Mouse (Mus musculus) embryonic facial prominence, embryonic 11.5 days (tissue): ENCODE data around the gene Tstd2. TPM values are rescaled to one million over a fixed set of nuclear protein-coding genes. Genes with fewer than 3 reads are reported as not detected.

Experiments used
- ATAC-seq: fragments of 200-750 bp; cut with Nextera tagmentation; replicated peaks from 2 replicates; pipeline ENCODE4 v1.8.0; 2017; ENCODE audit warnings: low read depth; ENCODE audit not compliant: insufficient number of reproducible peaks, low FRiP score, low TSS enrichment
- DNase-seq: peaks from one replicate; pipeline ENCODE4 v3.0.0-alpha.2; 2015; ENCODE audit warnings: low spot score
- H3K27ac ChIP-seq: fragments of 300-500 bp; sonication (generic); replicated peaks from 2 replicates; pipeline ENCODE4 v1.5.1; 2014; ENCODE audit warnings: mild to moderate bottlenecking, low read depth, low read length, control low read depth
- H3K27me3 ChIP-seq: fragments of 300-500 bp; sonication (generic); 2 replicates; pipeline ENCODE4 v1.6.1; 2014; ENCODE audit warnings: mild to moderate bottlenecking, low read length, moderate library complexity, mixed read lengths; ENCODE audit not compliant: control insufficient read depth, insufficient read depth
- H3K36me3 ChIP-seq: fragments of 300-500 bp; sonication (generic); replicated peaks from 2 replicates; pipeline ENCODE4 v1.6.1; 2014; ENCODE audit warnings: low read depth, mild to moderate bottlenecking, low read length, moderate library complexity, mixed read lengths; ENCODE audit not compliant: control insufficient read depth, insufficient read depth
- H3K4me1 ChIP-seq: fragments of 300-500 bp; sonication (generic); 2 replicates; pipeline ENCODE4 v1.6.1; 2014; ENCODE audit warnings: low read length, mixed read lengths; ENCODE audit not compliant: control insufficient read depth, insufficient read depth
- H3K4me2 ChIP-seq: fragments of 300-500 bp; sonication (generic); 2 replicates; pipeline ENCODE4 v1.6.1; 2014; ENCODE audit warnings: low read depth, mild to moderate bottlenecking, control low read depth, low read length, moderate library complexity
- H3K4me3 ChIP-seq: fragments of 300-500 bp; sonication (generic); 2 replicates; pipeline ENCODE4 v1.5.1; 2014; ENCODE audit warnings: low read depth, low read length, control low read depth
- H3K9ac ChIP-seq: fragments of 300-500 bp; sonication (generic); replicated peaks from 2 replicates; pipeline ENCODE4 v1.6.1; 2014; ENCODE audit warnings: mild to moderate bottlenecking, control low read depth, low read length
- H3K9me3 ChIP-seq: fragments of 300-500 bp; sonication (generic); replicated peaks from 2 replicates; pipeline ENCODE4 v1.6.1; 2016; ENCODE audit warnings: mild to moderate bottlenecking, low read length, inconsistent platforms, mixed read lengths; ENCODE audit not compliant: control insufficient read depth
- WGBS: fragments of 180-500 bp; shearing (Covaris S2); extraction: QIAGEN DNeasy Blood & Tissue Kit; methylation state at CpG from one replicate; pipeline ENCODE4 v1.1.7; 2014; 5-methylcytosine and 5-hydroxymethylcytosine counted together
- polyA plus RNA-seq: library from polyadenylated mRNA; unstranded; fragments of >200 nt; fragmentation: Nextera tagmentation; extraction: Ambion mirVana; gene quantifications from 2 replicates; pipeline ENCODE4 v1.2.1, GENCODE M21; 2014

Tstd2 gene
- polyA plus RNA-seq, 1 experiment from 2014 or later: 36.6 TPM

DNA sequence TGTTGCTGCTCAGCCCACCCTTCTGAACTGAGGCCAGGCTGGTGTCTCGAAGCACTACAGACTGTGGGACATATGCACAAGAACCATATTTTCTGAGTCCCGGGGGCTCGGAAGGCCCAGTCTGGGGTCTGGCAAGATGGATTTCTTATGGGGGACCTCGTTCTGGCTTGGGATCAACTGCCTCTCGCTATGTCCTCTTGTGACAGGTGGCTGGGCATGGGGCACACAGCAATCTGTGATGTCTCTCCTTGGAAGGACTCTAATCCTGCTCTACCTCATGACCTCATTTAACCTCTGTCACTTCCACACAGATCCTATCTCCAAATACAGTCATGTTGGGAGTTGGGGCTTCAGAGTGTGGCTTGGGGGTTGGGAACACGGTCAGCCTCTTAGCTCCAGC is 65.9 kb downstream of the Tstd2 start:
- Histone ChIP-seq H3K4me3 (no peak overlapping the region), H3K36me3 (no peaks in the 10 kb centered on the region), H3K4me1 (no peaks in the 10 kb centered on the region), H3K27ac (no peak overlapping the region), H3K27me3 (no peaks in the 10 kb centered on the region), H3K9ac (no peak overlapping the region), H3K9me3 (no peaks in the 10 kb centered on the region), H3K4me2 (no peak overlapping the region)
- no peak for ATAC-seq
- WGBS: 88% methylated on average over 6 of the region's 6 CpGs
- no peak for DNase-seq

DNA sequence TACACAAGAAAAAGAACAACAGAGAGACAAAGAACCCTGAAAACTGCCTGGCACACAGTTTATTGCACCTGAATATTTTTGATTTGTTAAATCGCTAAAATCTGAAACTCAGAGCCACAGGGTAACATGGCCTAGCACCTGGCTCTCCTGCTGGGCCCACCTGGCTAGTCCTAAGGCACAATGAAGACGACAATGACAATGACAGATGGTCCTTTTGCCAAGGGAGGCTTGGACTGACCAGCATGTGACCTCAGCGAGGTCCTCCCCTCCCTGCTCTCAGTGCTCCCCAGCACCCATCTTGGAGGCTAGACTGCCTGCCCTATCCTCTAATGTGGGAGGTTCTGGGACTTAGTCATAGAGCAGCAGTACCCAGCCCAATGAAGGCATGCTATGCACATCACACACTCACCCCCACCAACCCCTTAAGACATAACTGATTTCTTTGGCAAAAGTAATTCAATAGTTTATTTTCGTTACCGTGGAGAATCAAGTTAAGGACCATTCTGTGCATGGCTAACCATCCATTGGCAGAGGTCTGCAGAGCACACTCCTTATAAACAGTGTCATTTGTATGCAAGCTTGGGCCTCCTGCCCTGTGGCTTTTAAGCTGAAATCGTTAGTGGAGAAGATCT is 68.5 kb downstream of the Tstd2 start:
- Histone ChIP-seq H3K9me3 (no peaks in the 10 kb centered on the region), H3K4me2 (no peak overlapping the region), H3K36me3 (no peaks in the 10 kb centered on the region), H3K9ac (no peak overlapping the region), H3K4me1 (no peaks in the 10 kb centered on the region), H3K27me3 (no peaks in the 10 kb centered on the region), H3K27ac (no peak overlapping the region), H3K4me3 (no peak overlapping the region)
- WGBS: 74% methylated on average over 6 of the region's 6 CpGs
- ATAC-seq (no peak), DNase-seq (no peak)

DNA sequence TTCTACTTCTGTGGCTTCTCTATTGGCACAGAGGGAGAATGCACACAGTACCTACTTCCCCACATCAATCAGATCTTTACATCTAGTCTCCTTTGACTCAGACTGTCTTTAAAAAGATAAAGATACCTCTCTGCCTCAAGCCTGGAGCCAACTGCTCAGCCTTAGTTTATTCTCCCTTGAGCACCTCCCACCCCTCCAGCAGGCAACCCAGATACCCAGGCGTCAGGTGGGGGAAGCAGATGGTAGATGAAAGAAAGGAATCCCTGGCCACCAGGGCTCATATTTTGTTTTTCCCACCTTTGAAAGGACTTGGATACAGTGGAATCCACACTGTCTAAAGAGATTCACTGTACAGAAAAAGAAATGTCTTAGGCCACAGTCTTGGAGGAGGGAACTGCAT is 69.9 kb downstream of the Tstd2 start:
- no peak for ATAC-seq
- no peaks in the 10 kb centered on the region for H3K36me3 ChIP-seq
- H3K4me2 ChIP-seq: no peak overlapping the region
- no peaks in the 10 kb centered on the region for H3K27me3 ChIP-seq
- DNase-seq: no peak
- H3K9me3 ChIP-seq: no peaks in the 10 kb centered on the region
- no peaks in the 10 kb centered on the region for H3K4me1 ChIP-seq
- H3K27ac ChIP-seq: no peak overlapping the region
- no peak overlapping the region for H3K9ac ChIP-seq
- WGBS: 36% methylated on average over 1 of the region's 1 CpGs
- H3K4me3 ChIP-seq: no peak overlapping the region

DNA sequence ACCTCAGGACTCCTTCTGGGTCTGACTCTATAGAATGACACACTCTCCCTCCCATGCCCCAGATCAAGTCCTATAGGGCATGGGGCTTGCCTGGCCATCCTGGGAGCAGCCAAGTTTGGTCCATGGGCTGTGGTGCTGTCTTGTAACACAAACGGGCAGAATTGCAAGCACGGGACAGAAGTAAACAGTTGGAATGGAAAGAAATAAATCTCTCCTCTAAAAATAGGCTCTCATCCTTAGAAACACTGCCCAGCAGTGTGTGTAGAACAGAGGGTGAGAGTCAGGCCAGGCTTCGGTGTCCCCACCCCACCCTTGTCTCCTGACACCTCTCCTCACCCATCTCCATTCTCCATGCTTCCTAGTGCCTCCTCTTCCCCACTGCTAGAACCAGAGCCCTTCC is 70.4 kb downstream of the Tstd2 start:
- Histone ChIP-seq H3K27ac (no peak overlapping the region), H3K4me3 (no peak overlapping the region), H3K36me3 (no peaks in the 10 kb centered on the region), H3K9ac (no peak overlapping the region), H3K4me2 (no peak overlapping the region), H3K27me3 (no peaks in the 10 kb centered on the region), H3K4me1 (no peaks in the 10 kb centered on the region), H3K9me3 (no peaks in the 10 kb centered on the region)
- 76% methylated on average over 3 of the region's 3 CpGs for WGBS
- ATAC-seq: no peak
- DNase-seq: no peak

DNA sequence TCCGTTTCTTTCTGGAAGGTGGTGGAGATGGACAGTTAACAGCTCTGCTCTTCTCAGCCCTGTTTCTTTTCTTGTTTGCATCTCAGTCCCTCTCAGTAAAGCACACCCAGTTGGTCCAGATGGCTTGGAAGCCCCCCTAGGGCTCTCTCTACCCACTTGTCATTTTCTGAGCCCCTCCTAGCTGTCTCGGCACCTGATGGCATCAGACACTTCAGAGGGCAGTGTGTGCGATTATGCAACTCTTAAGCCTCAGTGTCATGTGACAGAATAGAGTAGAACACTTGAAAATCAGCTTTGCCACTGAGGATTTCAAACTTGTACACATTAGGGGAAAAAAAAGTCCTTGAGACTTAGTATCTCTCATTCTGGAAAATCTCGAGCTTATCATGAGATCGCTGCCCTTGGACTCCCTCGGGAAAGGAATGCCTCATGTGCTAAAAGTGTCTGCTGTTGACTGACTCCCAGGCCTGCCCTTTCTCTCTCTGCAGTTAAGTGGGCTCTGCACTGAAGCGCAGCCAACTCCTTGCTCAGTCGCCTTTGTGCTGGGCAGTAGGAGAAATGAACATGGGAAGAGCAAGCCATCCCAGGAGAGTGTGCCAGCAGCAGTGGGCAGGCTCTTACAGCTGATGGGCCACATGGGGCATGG is 72.7 kb downstream of the Tstd2 start:
- Histone ChIP-seq H3K9me3 (no peaks in the 10 kb centered on the region), H3K4me3 (no peak overlapping the region), H3K27me3 (no peaks in the 10 kb centered on the region), H3K27ac (no peak overlapping the region), H3K36me3 (no peaks in the 10 kb centered on the region), H3K9ac (no peak overlapping the region), H3K4me1 (no peaks in the 10 kb centered on the region), H3K4me2 (no peak overlapping the region)
- 70% methylated on average over 8 of the region's 8 CpGs for WGBS
- ATAC-seq (no peak), DNase-seq (no peak)

DNA sequence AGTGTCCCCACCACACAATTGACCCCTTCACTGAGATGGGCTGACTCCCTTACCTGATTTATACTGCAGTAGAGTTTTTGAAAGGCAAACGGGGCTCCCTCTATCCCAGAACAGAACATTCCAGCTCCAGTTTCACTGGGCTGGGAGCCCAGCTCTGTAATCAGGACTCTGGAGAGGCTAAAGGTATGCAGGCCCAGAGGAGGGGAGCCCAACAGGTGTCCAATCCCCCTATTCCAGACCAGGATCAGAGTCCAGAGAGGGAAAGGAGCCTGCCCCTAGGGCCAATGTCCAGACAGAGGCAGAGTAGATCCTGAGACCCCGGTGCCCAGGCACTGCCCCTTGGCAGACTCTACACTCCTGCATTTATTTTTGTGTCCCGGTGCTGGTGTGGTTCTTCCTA is 73.5 kb downstream of the Tstd2 start:
- no peak overlapping the region for H3K4me3 ChIP-seq
- no peaks in the 10 kb centered on the region for H3K9me3 ChIP-seq
- ATAC-seq (no peak), DNase-seq (no peak)
- no peak overlapping the region for H3K27ac ChIP-seq
- no peaks in the 10 kb centered on the region for H3K36me3 ChIP-seq
- H3K9ac ChIP-seq: no peak overlapping the region
- 67% methylated on average over 3 of the region's 3 CpGs for WGBS
- no peaks in the 10 kb centered on the region for H3K4me1 ChIP-seq
- H3K4me2 ChIP-seq: no peak overlapping the region
- no peaks in the 10 kb centered on the region for H3K27me3 ChIP-seq

Other genes with a start within 250 kb of the Tstd2 start
- not detected in 2 replicates for gene Ccdc180, start 248.4 kb downstream of the Tstd2 start, polyA plus RNA-seq
- 9.3 and 11.8 TPM in 2 replicates for gene Tdrd7, start 173.4 kb downstream of the Tstd2 start, polyA plus RNA-seq
- 4.8 and 5.2 TPM in 2 replicates for gene Tmod1, start 99.8 kb downstream of the Tstd2 start, polyA plus RNA-seq
- 138 and 143 TPM in 2 replicates for gene Ncbp1, start 81 bp downstream of the Tstd2 start, polyA plus RNA-seq
- 26.4 and 27.0 TPM in 2 replicates for gene Xpa, start 57.6 kb upstream of the Tstd2 start, polyA plus RNA-seq
- 1.4 and 1.5 TPM in 2 replicates for gene Foxe1, start 204.9 kb upstream of the Tstd2 start, polyA plus RNA-seq